Mouse (Mus musculus): ENCODE data around the gene Actr2.
"Not testable (repeated sequence)": the region's sequence is repeated elsewhere in the genome, so short reads cannot be mapped to it uniquely, and the experiment has no call there.

Gene Actr2

GRCm38 (mm10) chr11:20045586-20045985 is 67.1 kb downstream of the Actr2 start:
- DNase-seq, result no peak

GRCm38 (mm10) chr11:20043256-20043655 is 69.5 kb downstream of the Actr2 start:
- peak; percentile 50 for DNase-seq

- DNase-seq, result no peak
These were observed 70.6 kb downstream of the Actr2 start for GRCm38 (mm10) chr11:20042106-20042505.

- DNase-seq, result no peak
These were observed 71.4 kb downstream of the Actr2 start for GRCm38 (mm10) chr11:20041164-20041920.

GRCm38 (mm10) chr11:20038723-20039122 is 74.0 kb downstream of the Actr2 start:
- DNase-seq, result peak; percentile 83

- no peak for DNase-seq
These were observed 75.0 kb downstream of the Actr2 start for GRCm38 (mm10) chr11:20037739-20038138.

GRCm38 (mm10) chr11:20035972-20036371 is 76.7 kb downstream of the Actr2 start:
- DNase-seq, result peak; percentile 39

GRCm38 (mm10) chr11:20035343-20035928 is 77.3 kb downstream of the Actr2 start:
- DNase-seq, result peak; percentile 84

- peak; percentile 45 for DNase-seq
These were observed 78.3 kb downstream of the Actr2 start for GRCm38 (mm10) chr11:20034337-20034947.

GRCm38 (mm10) chr11:20033541-20034160 is 79.1 kb downstream of the Actr2 start:
- peak; percentile 17 for DNase-seq

- DNase-seq, result no peak
These were observed 81.2 kb downstream of the Actr2 start for GRCm38 (mm10) chr11:20031536-20031935.

GRCm38 (mm10) chr11:20030973-20031372 is 81.7 kb downstream of the Actr2 start:
- not testable (repeated sequence) for DNase-seq

- DNase-seq, result no peak
These were observed 83.7 kb downstream of the Actr2 start for GRCm38 (mm10) chr11:20029014-20029413.

- no peak for DNase-seq
These were observed 84.3 kb downstream of the Actr2 start for GRCm38 (mm10) chr11:20028396-20028795.

- no peak for DNase-seq
These were observed 85.0 kb downstream of the Actr2 start for GRCm38 (mm10) chr11:20027719-20028118.

GRCm38 (mm10) chr11:20025899-20026298 is 86.8 kb downstream of the Actr2 start:
- no peak for DNase-seq

GRCm38 (mm10) chr11:20022911-20023482 is 89.7 kb downstream of the Actr2 start:
- no peak for DNase-seq

- no peak for DNase-seq
These were observed 90.3 kb downstream of the Actr2 start for GRCm38 (mm10) chr11:20022462-20022861.

GRCm38 (mm10) chr11:20020720-20021119 is 92.0 kb downstream of the Actr2 start:
- DNase-seq, result no peak

- DNase-seq, result no peak
These were observed 93.8 kb downstream of the Actr2 start for GRCm38 (mm10) chr11:20018905-20019304.

GRCm38 (mm10) chr11:20017937-20018336 is 94.8 kb downstream of the Actr2 start:
- DNase-seq, result no peak

GRCm38 (mm10) chr11:20013366-20013765 is 99.3 kb downstream of the Actr2 start:
- no peak for DNase-seq
